Mouse (Mus musculus) small intestine, adult 2 months (tissue): ENCODE data around the gene E330009J07Rik.
A peak's percentile ranks its signal among the peaks of the same experiment; 100 is the strongest.

Experiments used
- CTCF ChIP-seq: fragments of 200-500 bp; IDR thresholded peaks from 2 replicates; pipeline ENCODE4 v1.5.1; 2012; ENCODE audit warnings: low read depth, mild to moderate bottlenecking, control low read depth, inconsistent platforms, low read length, moderate library complexity, mixed read lengths; ENCODE audit not compliant: insufficient replicate concordance, insufficient read length; ENCODE audit errors: extremely low read depth
- POLR2A ChIP-seq: fragments of 200-500 bp; IDR thresholded peaks from 2 replicates; pipeline ENCODE4 v1.6.1; 2012; ENCODE audit warnings: low read depth, mild to moderate bottlenecking, control low read depth, inconsistent platforms, low read length, moderate library complexity

DNA sequence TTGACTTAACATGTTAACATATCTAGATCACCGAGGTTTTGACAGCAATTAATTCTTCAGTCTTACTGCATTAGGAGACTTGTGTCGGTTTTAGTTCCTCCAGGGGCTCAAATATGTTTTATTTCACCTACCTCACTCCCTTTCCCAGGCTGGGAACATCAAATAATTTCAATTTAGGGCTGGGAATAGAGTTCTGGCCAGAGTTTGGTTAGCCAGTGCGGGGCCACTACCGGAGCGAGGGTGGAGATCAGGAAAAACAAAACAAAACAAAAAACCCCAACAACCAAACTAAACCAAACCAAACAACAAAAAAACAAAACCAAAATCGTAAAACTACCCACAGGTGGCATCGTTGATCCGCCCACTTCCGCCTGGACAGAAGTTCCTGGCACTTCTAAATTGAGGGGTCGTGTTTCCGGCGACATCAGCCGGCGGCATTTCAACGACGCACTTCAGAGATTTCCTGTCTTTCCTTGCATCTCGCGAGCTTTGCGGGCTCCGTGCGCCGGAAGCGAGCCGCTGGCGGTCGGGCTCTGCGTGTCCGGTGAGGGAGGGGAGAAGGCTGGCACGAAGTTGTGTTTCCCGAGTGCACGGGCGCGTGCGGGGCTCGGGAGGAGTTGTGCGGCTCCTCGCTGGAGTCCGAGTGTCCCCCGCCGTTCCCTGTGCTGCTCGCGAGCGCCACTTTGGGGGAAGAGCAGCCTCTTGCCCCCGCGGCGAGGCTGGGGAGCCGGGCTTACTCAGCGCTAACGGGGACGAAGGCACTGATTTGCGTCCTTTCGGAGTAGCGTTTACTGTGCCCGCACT lies 35.2 kb upstream of the E330009J07Rik start, which contains the start of gene Ssbp1:
- TF ChIP-seq CTCF: peak; percentile 21; the same call in 1 of the 2 replicates
- TF ChIP-seq POLR2A: peak; percentile 96
